Mouse (Mus musculus) embryo, embryonic 10 days (tissue): ENCODE data around the gene Casp9.

Experiments
- DNase-seq: peaks from one replicate; pipeline ENCODE4 v3.0.0-alpha.2; 2015; ENCODE audit warnings: low spot score

The Casp9 gene

GRCm38 (mm10) chr4:141781201-141781985 lies 12.0 kb upstream of the Casp9 start:
- no peak for DNase-seq

GRCm38 (mm10) chr4:141784835-141785234 lies 8.6 kb upstream of the Casp9 start:
- DNase-seq: no peak

- no peak for DNase-seq
Observed at GRCm38 (mm10) chr4:141786141-141786540, 7.3 kb upstream of the Casp9 start.

GRCm38 (mm10) chr4:141787046-141787445 lies 6.4 kb upstream of the Casp9 start:
- no peak for DNase-seq

- no peak for DNase-seq
Observed at GRCm38 (mm10) chr4:141787462-141787861, 6.0 kb upstream of the Casp9 start.

- DNase-seq: no peak
Observed at GRCm38 (mm10) chr4:141789564-141790218, 3.7 kb upstream of the Casp9 start.

GRCm38 (mm10) chr4:141790524-141790990 lies 2.9 kb upstream of the Casp9 start, which contains the start of gene Dnajc16:
Gene Dnajc16 (minus strand): TSS chr4:141790931.
- DNase-seq: peak; percentile 100

- DNase-seq: no peak
Observed at GRCm38 (mm10) chr4:141791486-141791885, 1.9 kb upstream of the Casp9 start.

- DNase-seq: no peak
Observed at GRCm38 (mm10) chr4:141791951-141792350, 1.5 kb upstream of the Casp9 start.

GRCm38 (mm10) chr4:141792554-141793281 lies 694 bp upstream of the Casp9 start:
- DNase-seq: no peak

GRCm38 (mm10) chr4:141794152-141794535 lies 732 bp downstream of the Casp9 start:
- peak; percentile 13 for DNase-seq

- no peak for DNase-seq
Observed at GRCm38 (mm10) chr4:141796356-141796755, 2.9 kb downstream of the Casp9 start.

- no peak for DNase-seq
Observed at GRCm38 (mm10) chr4:141796954-141797353, 3.5 kb downstream of the Casp9 start.

GRCm38 (mm10) chr4:141797545-141797944 lies 4.1 kb downstream of the Casp9 start:
- DNase-seq: no peak

- DNase-seq: no peak
Observed at GRCm38 (mm10) chr4:141804105-141804504, 10.7 kb downstream of the Casp9 start.

GRCm38 (mm10) chr4:141805886-141806285 lies 12.5 kb downstream of the Casp9 start:
- no peak for DNase-seq

- peak; percentile 79 for DNase-seq
Observed at GRCm38 (mm10) chr4:141809850-141810464, 16.5 kb downstream of the Casp9 start.

- no peak for DNase-seq
Observed at GRCm38 (mm10) chr4:141810975-141811374, 17.6 kb downstream of the Casp9 start.

- DNase-seq: no peak
Observed at GRCm38 (mm10) chr4:141811375-141811774, 18.0 kb downstream of the Casp9 start.

GRCm38 (mm10) chr4:141816267-141816666 lies 22.9 kb downstream of the Casp9 start:
- no peak for DNase-seq

GRCm38 (mm10) chr4:141816776-141817655 lies 23.6 kb downstream of the Casp9 start:
- no peak for DNase-seq
